Mouse (Mus musculus): ENCODE measurements around the gene Pithd1. TPM values are rescaled to one million over a fixed set of nuclear protein-coding genes. Genes with fewer than 3 reads are reported as not detected.

The Pithd1 gene
- total and polyA plus RNA-seq, 3 experiments = 62.8 to 77.7 TPM; not detected in 1

- TF ChIP-seq ZNF384 (IDR thresholded peaks at IDR 0.05; ENCODE audit: low read depth, low read length) (peak; percentile 43; the same call in 1 of the 2 replicates), KAT2A (conservative IDR thresholded peaks at IDR 0.05; ENCODE audit: low read depth, low read length) (no peak), GATA1 (IDR thresholded peaks at IDR 0.05; ENCODE audit: low read depth, low read length) (no peak), ETS1 (IDR thresholded peaks at IDR 0.05; ENCODE audit: low read depth, low read length) (no peak), USF2 (IDR thresholded peaks at IDR 0.05; ENCODE audit: borderline replicate concordance in 1 of 2, insufficient read depth in 1 of 2, low read depth in 1 of 2, low read length in 2 of 2) (no peak), UBTF (IDR thresholded peaks at IDR 0.05; ENCODE audit: borderline replicate concordance, insufficient read depth, low read depth, low read length) (no peak), NRF1 (IDR thresholded peaks at IDR 0.05; ENCODE audit: insufficient read depth, low read depth, low read length, poor library complexity, severe bottlenecking) (no peak), MAZ (IDR thresholded peaks at IDR 0.05; ENCODE audit: low read depth, low read length) (no peak), MAFK (IDR thresholded peaks at IDR 0.05; ENCODE audit: borderline replicate concordance, low read depth, low read length) (no peak), E2F4 (IDR thresholded peaks at IDR 0.05; ENCODE audit: borderline replicate concordance, low read depth, low read length) (no peak), SMC3 (IDR thresholded peaks at IDR 0.05; ENCODE audit: low read depth, low read length) (peak; percentile 86), CHD1 (IDR thresholded peaks at IDR 0.05; ENCODE audit: low read depth, low read length) (no peak), MYC (IDR thresholded peaks at IDR 0.05; ENCODE audit: low read depth, low read length) (peak; percentile 42; the same call in 1 of the 2 replicates), MAX (IDR thresholded peaks at IDR 0.05; ENCODE audit: low read length) (no peak), USF1 (IDR thresholded peaks at IDR 0.05; ENCODE audit: low read depth, low read length) (no peak), RAD21 (IDR thresholded peaks at IDR 0.05; ENCODE audit: low read depth, low read length) (peak; percentile 78), POLR2AphosphoS2 (IDR thresholded peaks at IDR 0.05; ENCODE audit: low read length) (no peak)
Measured at GRCm38 (mm10) chr4:135954241-135954640, 32.8 kb downstream of the Pithd1 start (continued).

DNA sequence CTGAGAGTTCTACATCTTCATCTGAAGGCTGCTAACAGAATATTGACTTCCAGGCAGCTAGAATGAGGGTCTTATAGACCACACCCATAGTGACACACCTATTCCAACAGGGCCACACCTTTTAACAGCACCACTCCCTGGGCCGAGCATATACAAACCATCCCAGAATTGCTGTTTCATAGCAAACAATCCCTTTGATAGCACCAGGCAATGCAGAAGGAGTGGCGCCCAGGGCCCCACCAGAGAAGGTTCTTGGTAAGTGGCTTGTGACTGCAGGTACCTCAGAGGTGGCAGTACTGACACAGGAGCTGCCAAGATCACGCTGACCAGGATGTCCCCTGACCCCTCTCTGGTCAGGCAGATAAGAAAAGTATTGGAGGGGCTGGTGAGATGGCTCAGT lies 33.9 kb downstream of the Pithd1 start:
- Histone ChIP-seq H3K27me3 (ENCODE audit: control insufficient read depth in 1 of 2, insufficient read depth in 2 of 2, low read length in 2 of 2) (no peaks in the 10 kb centered on the region), H3K4me1 (ENCODE audit: control insufficient read depth in 1 of 2, insufficient read depth in 2 of 2, low read length in 2 of 2) (peaks cover 0 to 1% of the 10 kb centered on the region in 2 experiments; a peak in 1 of 4 replicates), H3K27ac (ENCODE audit: control insufficient read depth, low read depth, low read length) (no peak overlapping the region), H3K9ac (ENCODE audit: control insufficient read depth, low read depth, low read length, poor library complexity, severe bottlenecking) (no peak overlapping the region), H3K9me3 (replicated peaks; ENCODE audit: insufficient read depth, low read length) (no peaks in the 10 kb centered on the region), H3K79me2 (ENCODE audit: control insufficient read depth, insufficient read depth, low read length, poor library complexity) (peaks cover 8% of the 10 kb centered on the region; the same call in 1 of the 2 replicates), H3K36me3 (ENCODE audit: control insufficient read depth in 1 of 2, insufficient read depth in 2 of 2, low read length in 2 of 2) (peaks cover 2 to 3% of the 10 kb centered on the region in 2 experiments; a peak in 3 of 4 replicates), H3K4me3 (ENCODE audit: control insufficient read depth in 1 of 2, insufficient read depth in 1 of 2, low read depth in 2 of 2, low read length in 2 of 2) (no peak overlapping the region)
- no peak for DNase-seq (ENCODE audit: low read depth, low spot score)
- TF ChIP-seq POLR2AphosphoS2 (IDR thresholded peaks at IDR 0.05; ENCODE audit: low read length) (no peak), GABPA (IDR thresholded peaks at IDR 0.05; ENCODE audit: low read depth, low read length) (no peak), SIN3A (IDR thresholded peaks at IDR 0.05; ENCODE audit: low read length) (no peak), TBP (IDR thresholded peaks at IDR 0.05; ENCODE audit: low read depth, low read length) (no peak), EP300 (IDR thresholded peaks at IDR 0.05; ENCODE audit: low read depth in 1 of 2, low read length in 2 of 2) (no peak), UBTF (IDR thresholded peaks at IDR 0.05; ENCODE audit: borderline replicate concordance, insufficient read depth, low read depth, low read length) (no peak), CHD1 (IDR thresholded peaks at IDR 0.05; ENCODE audit: low read depth, low read length) (no peak), MYC (IDR thresholded peaks at IDR 0.05; ENCODE audit: low read depth, low read length) (no peak), SMC3 (IDR thresholded peaks at IDR 0.05; ENCODE audit: low read depth, low read length) (no peak), NELFE (IDR thresholded peaks at IDR 0.05; ENCODE audit: low read depth, low read length) (no peak), GATA1 (IDR thresholded peaks at IDR 0.05; ENCODE audit: low read depth, low read length) (no peak)
